Mouse (Mus musculus): ENCODE data around the gene Tyro3.

Gene Tyro3

GRCm38 (mm10) chr2:119797279-119797783 lies at the start of gene Tyro3:
TSS of gene Tyro3 (plus strand) at chr2:119797733.
- no peak for DNase-seq (ENCODE audit: low read depth)

- no peak for DNase-seq (ENCODE audit: low read depth)
Observed at GRCm38 (mm10) chr2:119749260-119749659, 48.3 kb upstream of the Tyro3 start.

GRCm38 (mm10) chr2:119757601-119758100 lies 39.9 kb upstream of the Tyro3 start:
- peak; percentile 16 for DNase-seq (ENCODE audit: low read depth)

GRCm38 (mm10) chr2:119758101-119758843 lies 39.3 kb upstream of the Tyro3 start:
- DNase-seq (ENCODE audit: low read depth): no peak

GRCm38 (mm10) chr2:119758844-119759835 lies 38.4 kb upstream of the Tyro3 start:
- DNase-seq (ENCODE audit: low read depth): peak; percentile 40

GRCm38 (mm10) chr2:119760251-119760650 lies 37.3 kb upstream of the Tyro3 start, which contains the start of gene Ltk:
TSS of gene Ltk (minus strand) at chr2:119760431.
- no peak for DNase-seq (ENCODE audit: low read depth)

- DNase-seq (ENCODE audit: low read depth): no peak
Observed at GRCm38 (mm10) chr2:119762276-119762675, 35.3 kb upstream of the Tyro3 start.

GRCm38 (mm10) chr2:119763924-119764323 lies 33.6 kb upstream of the Tyro3 start:
- DNase-seq (ENCODE audit: low read depth): no peak

- no peak for DNase-seq (ENCODE audit: low read depth)
Observed at GRCm38 (mm10) chr2:119767246-119767645, 30.3 kb upstream of the Tyro3 start.

- peak; percentile 83 for DNase-seq (ENCODE audit: low read depth)
Observed at GRCm38 (mm10) chr2:119787206-119787883, 10.2 kb upstream of the Tyro3 start, which contains the start of gene Rpap1. TSS of gene Rpap1 (minus strand) at chr2:119787537.

- DNase-seq (ENCODE audit: low read depth): no peak
Observed at GRCm38 (mm10) chr2:119789996-119790395, 7.5 kb upstream of the Tyro3 start.

GRCm38 (mm10) chr2:119798246-119798927 lies 854 bp downstream of the Tyro3 start:
- peak; percentile 59 for DNase-seq (ENCODE audit: low read depth)

GRCm38 (mm10) chr2:119799181-119799960 lies 1.8 kb downstream of the Tyro3 start:
- peak; percentile 55 for DNase-seq (ENCODE audit: low read depth)

GRCm38 (mm10) chr2:119799961-119800550 lies 2.5 kb downstream of the Tyro3 start:
- peak; percentile 68 for DNase-seq (ENCODE audit: low read depth)

GRCm38 (mm10) chr2:119800876-119801846 lies 3.6 kb downstream of the Tyro3 start:
- DNase-seq (ENCODE audit: low read depth): no peak

GRCm38 (mm10) chr2:119802767-119803617 lies 5.5 kb downstream of the Tyro3 start:
- no peak for DNase-seq (ENCODE audit: low read depth)

- DNase-seq (ENCODE audit: low read depth): no peak
Observed at GRCm38 (mm10) chr2:119803618-119804274, 6.2 kb downstream of the Tyro3 start.

All from naive thymus-derived CD4-positive, alpha-beta T cell, adult 2 months (primary cell).